Mouse (Mus musculus) liver, embryonic 15.5 days (tissue): ENCODE measurements around the gene Prdm5. TPM values are rescaled to one million over a fixed set of nuclear protein-coding genes. Genes with fewer than 3 reads are reported as not detected.

Experiments used
- ATAC-seq: fragments of 200-750 bp; cut with Nextera tagmentation; 2 replicates; pipeline ENCODE4 v1.8.0; 2017; ENCODE audit warnings: moderate number of reproducible peaks, mild to moderate bottlenecking, moderate library complexity; ENCODE audit not compliant: insufficient read depth
- H3K27ac ChIP-seq: fragments of 300-500 bp; sonication (generic); replicated peaks from 2 replicates; pipeline ENCODE4 v1.5.1; 2015; ENCODE audit warnings: mild to moderate bottlenecking, inconsistent platforms
- H3K27me3 ChIP-seq: fragments of 300-500 bp; sonication (generic); 2 replicates; pipeline ENCODE4 v1.6.1; 2015; ENCODE audit warnings: mild to moderate bottlenecking, inconsistent platforms
- H3K36me3 ChIP-seq: fragments of 300-500 bp; sonication (generic); replicated peaks from 2 replicates; pipeline ENCODE4 v1.6.1; 2015; ENCODE audit warnings: moderate library complexity, mild to moderate bottlenecking, inconsistent platforms
- H3K4me1 ChIP-seq: fragments of 300-500 bp; sonication (generic); replicated peaks from 2 replicates; pipeline ENCODE4 v1.6.1; 2015; ENCODE audit warnings: inconsistent platforms
- H3K4me2 ChIP-seq: fragments of 300-500 bp; sonication (generic); 2 replicates; pipeline ENCODE4 v1.6.1; 2015; ENCODE audit warnings: moderate library complexity, mild to moderate bottlenecking, inconsistent platforms
- H3K4me3 ChIP-seq: fragments of 300-500 bp; sonication (generic); replicated peaks from 2 replicates; pipeline ENCODE4 v1.5.1; 2015; ENCODE audit warnings: mild to moderate bottlenecking, inconsistent platforms
- H3K9ac ChIP-seq: fragments of 300-500 bp; sonication (generic); 2 replicates; pipeline ENCODE4 v1.6.1; 2015; ENCODE audit warnings: moderate library complexity, mild to moderate bottlenecking, inconsistent platforms
- H3K9me3 ChIP-seq: fragments of 300-500 bp; sonication (generic); replicated peaks from 2 replicates; pipeline ENCODE4 v1.6.1; 2016; ENCODE audit warnings: inconsistent platforms
- WGBS: fragments of 180-500 bp; shearing (Covaris S2); methylation state at CpG from one replicate; pipeline ENCODE4 v1.1.7; 2015; ENCODE audit warnings: mixed read lengths; ENCODE audit not compliant: insufficient replicate concordance; 5-methylcytosine and 5-hydroxymethylcytosine counted together
- polyA plus RNA-seq: library from polyadenylated mRNA; unstranded; fragments of >200 nt; fragmentation: Nextera tagmentation; extraction: Ambion mirVana; gene quantifications from 2 replicates; pipeline ENCODE4 v1.2.1, GENCODE M21; 2015

Gene Prdm5
- polyA plus RNA-seq, 1 experiment from 2014 or later: 1.5 TPM

- no peaks in the 10 kb centered on the region for H3K4me1 ChIP-seq
- H3K4me3 ChIP-seq: no peak overlapping the region
- H3K4me2 ChIP-seq: no peak overlapping the region
- no peak for ATAC-seq
- H3K27ac ChIP-seq: no peak overlapping the region
- H3K27me3 ChIP-seq: no peaks in the 10 kb centered on the region
- H3K9ac ChIP-seq: no peak overlapping the region
- H3K9me3 ChIP-seq: no peaks in the 10 kb centered on the region
- 67% methylated on average over 5 of the region's 5 CpGs for WGBS
- no peaks in the 10 kb centered on the region for H3K36me3 ChIP-seq
Measured at GRCm38 (mm10) chr6:65831443-65831842, 52.7 kb downstream of the Prdm5 start.

- H3K4me2 ChIP-seq: no peak overlapping the region
- no peak overlapping the region for H3K4me3 ChIP-seq
- no peaks in the 10 kb centered on the region for H3K4me1 ChIP-seq
- H3K9ac ChIP-seq: no peak overlapping the region
- H3K27ac ChIP-seq: no peak overlapping the region
- no peaks in the 10 kb centered on the region for H3K9me3 ChIP-seq
- ATAC-seq: no peak
- WGBS: 78% methylated on average over 4 of the region's 4 CpGs
- H3K36me3 ChIP-seq: no peaks in the 10 kb centered on the region
- H3K27me3 ChIP-seq: no peaks in the 10 kb centered on the region
Measured at GRCm38 (mm10) chr6:65834013-65834412, 55.2 kb downstream of the Prdm5 start.

- Histone ChIP-seq H3K4me3 (no peak overlapping the region), H3K4me2 (no peak overlapping the region), H3K9me3 (no peaks in the 10 kb centered on the region), H3K4me1 (no peaks in the 10 kb centered on the region), H3K9ac (no peak overlapping the region), H3K36me3 (no peaks in the 10 kb centered on the region), H3K27ac (no peak overlapping the region), H3K27me3 (no peaks in the 10 kb centered on the region)
- no peak for ATAC-seq
- 31% methylated on average over 4 of the region's 4 CpGs for WGBS
Measured at GRCm38 (mm10) chr6:65842579-65842978, 63.8 kb downstream of the Prdm5 start.

GRCm38 (mm10) chr6:65849127-65849526 lies 70.3 kb downstream of the Prdm5 start:
- 70% methylated on average over 4 of the region's 4 CpGs for WGBS
- Histone ChIP-seq H3K9me3 (no peaks in the 10 kb centered on the region), H3K27me3 (no peaks in the 10 kb centered on the region), H3K4me2 (no peak overlapping the region), H3K9ac (no peak overlapping the region), H3K4me3 (no peak overlapping the region), H3K4me1 (no peaks in the 10 kb centered on the region), H3K27ac (no peak overlapping the region), H3K36me3 (no peaks in the 10 kb centered on the region)
- no peak for ATAC-seq

GRCm38 (mm10) chr6:65849687-65850086 lies 70.9 kb downstream of the Prdm5 start:
- no peak overlapping the region for H3K9ac ChIP-seq
- no peak for ATAC-seq
- 76% methylated on average over 3 of the region's 3 CpGs for WGBS
- no peak overlapping the region for H3K4me3 ChIP-seq
- no peaks in the 10 kb centered on the region for H3K27me3 ChIP-seq
- H3K36me3 ChIP-seq: no peaks in the 10 kb centered on the region
- no peak overlapping the region for H3K4me2 ChIP-seq
- no peak overlapping the region for H3K27ac ChIP-seq
- H3K4me1 ChIP-seq: no peaks in the 10 kb centered on the region
- H3K9me3 ChIP-seq: no peaks in the 10 kb centered on the region

GRCm38 (mm10) chr6:65850221-65850620 lies 71.4 kb downstream of the Prdm5 start:
- ATAC-seq: no peak

GRCm38 (mm10) chr6:65854020-65854419 lies 75.2 kb downstream of the Prdm5 start:
- H3K9me3 ChIP-seq: no peaks in the 10 kb centered on the region
- WGBS: 59% methylated on average over 3 of the region's 3 CpGs
- ATAC-seq: no peak
- no peak overlapping the region for H3K27ac ChIP-seq
- no peaks in the 10 kb centered on the region for H3K27me3 ChIP-seq
- no peaks in the 10 kb centered on the region for H3K4me1 ChIP-seq
- H3K4me3 ChIP-seq: no peak overlapping the region
- H3K9ac ChIP-seq: no peak overlapping the region
- H3K36me3 ChIP-seq: no peaks in the 10 kb centered on the region
- no peak overlapping the region for H3K4me2 ChIP-seq

More at GRCm38 (mm10) chr6:65850221-65850620, 71.4 kb downstream of the Prdm5 start:
- no peak overlapping the region for H3K4me2 ChIP-seq
- WGBS: 64% methylated on average over 3 of the region's 3 CpGs
- H3K9ac ChIP-seq: no peak overlapping the region
- no peaks in the 10 kb centered on the region for H3K36me3 ChIP-seq
- no peaks in the 10 kb centered on the region for H3K4me1 ChIP-seq
- H3K9me3 ChIP-seq: no peaks in the 10 kb centered on the region
- no peak overlapping the region for H3K4me3 ChIP-seq
- H3K27ac ChIP-seq: no peak overlapping the region
- no peaks in the 10 kb centered on the region for H3K27me3 ChIP-seq

GRCm38 (mm10) chr6:65854585-65854984 lies 75.8 kb downstream of the Prdm5 start:
- Histone ChIP-seq H3K4me2 (no peak overlapping the region), H3K4me1 (no peaks in the 10 kb centered on the region), H3K9me3 (no peaks in the 10 kb centered on the region), H3K27ac (no peak overlapping the region), H3K4me3 (no peak overlapping the region), H3K9ac (no peak overlapping the region), H3K36me3 (no peaks in the 10 kb centered on the region), H3K27me3 (no peaks in the 10 kb centered on the region)
- 70% methylated on average over 4 of the region's 4 CpGs for WGBS
- ATAC-seq: no peak

GRCm38 (mm10) chr6:65860609-65861008 lies 81.8 kb downstream of the Prdm5 start:
- no peak overlapping the region for H3K9ac ChIP-seq
- no peaks in the 10 kb centered on the region for H3K27me3 ChIP-seq
- WGBS: 76% methylated on average over 5 of the region's 5 CpGs
- no peaks in the 10 kb centered on the region for H3K4me1 ChIP-seq
- ATAC-seq: no peak
- no peaks in the 10 kb centered on the region for H3K9me3 ChIP-seq
- H3K4me2 ChIP-seq: no peak overlapping the region
- H3K27ac ChIP-seq: no peak overlapping the region
- no peaks in the 10 kb centered on the region for H3K36me3 ChIP-seq
- H3K4me3 ChIP-seq: no peak overlapping the region

- Histone ChIP-seq H3K9me3 (no peaks in the 10 kb centered on the region), H3K27me3 (no peaks in the 10 kb centered on the region), H3K36me3 (no peaks in the 10 kb centered on the region), H3K9ac (no peak overlapping the region), H3K27ac (no peak overlapping the region), H3K4me1 (no peaks in the 10 kb centered on the region), H3K4me3 (no peak overlapping the region), H3K4me2 (no peak overlapping the region)
- 66% methylated on average over 3 of the region's 3 CpGs for WGBS
- no peak for ATAC-seq
Measured at GRCm38 (mm10) chr6:65862836-65863235, 84.0 kb downstream of the Prdm5 start.

GRCm38 (mm10) chr6:65864233-65864632 lies 85.4 kb downstream of the Prdm5 start:
- Histone ChIP-seq H3K4me1 (no peaks in the 10 kb centered on the region), H3K36me3 (no peaks in the 10 kb centered on the region), H3K9ac (no peak overlapping the region), H3K4me2 (no peak overlapping the region), H3K9me3 (no peaks in the 10 kb centered on the region), H3K4me3 (no peak overlapping the region), H3K27me3 (no peaks in the 10 kb centered on the region), H3K27ac (no peak overlapping the region)
- no peak for ATAC-seq
- WGBS: 67% methylated on average over 3 of the region's 3 CpGs

GRCm38 (mm10) chr6:65864919-65865318 lies 86.1 kb downstream of the Prdm5 start:
- ATAC-seq: no peak
- no peaks in the 10 kb centered on the region for H3K4me1 ChIP-seq
- no peaks in the 10 kb centered on the region for H3K27me3 ChIP-seq
- 63% methylated on average over 5 of the region's 5 CpGs for WGBS
- H3K36me3 ChIP-seq: no peaks in the 10 kb centered on the region
- H3K27ac ChIP-seq: no peak overlapping the region
- no peak overlapping the region for H3K4me2 ChIP-seq
- H3K9me3 ChIP-seq: no peaks in the 10 kb centered on the region
- H3K4me3 ChIP-seq: no peak overlapping the region
- H3K9ac ChIP-seq: no peak overlapping the region
